Mouse (Mus musculus) small intestine, adult 2 months (tissue): ENCODE data around the gene Kcnb1.

ENCODE experiments used
- CTCF ChIP-seq: fragments of 200-500 bp; IDR thresholded peaks from 2 replicates; pipeline ENCODE4 v1.5.1; 2012; ENCODE audit warnings: low read depth, mild to moderate bottlenecking, control low read depth, inconsistent platforms, low read length, moderate library complexity, mixed read lengths; ENCODE audit not compliant: insufficient replicate concordance, insufficient read length; ENCODE audit errors: extremely low read depth
- POLR2A ChIP-seq: fragments of 200-500 bp; IDR thresholded peaks from 2 replicates; pipeline ENCODE4 v1.6.1; 2012; ENCODE audit warnings: low read depth, mild to moderate bottlenecking, control low read depth, inconsistent platforms, low read length, moderate library complexity

DNA sequence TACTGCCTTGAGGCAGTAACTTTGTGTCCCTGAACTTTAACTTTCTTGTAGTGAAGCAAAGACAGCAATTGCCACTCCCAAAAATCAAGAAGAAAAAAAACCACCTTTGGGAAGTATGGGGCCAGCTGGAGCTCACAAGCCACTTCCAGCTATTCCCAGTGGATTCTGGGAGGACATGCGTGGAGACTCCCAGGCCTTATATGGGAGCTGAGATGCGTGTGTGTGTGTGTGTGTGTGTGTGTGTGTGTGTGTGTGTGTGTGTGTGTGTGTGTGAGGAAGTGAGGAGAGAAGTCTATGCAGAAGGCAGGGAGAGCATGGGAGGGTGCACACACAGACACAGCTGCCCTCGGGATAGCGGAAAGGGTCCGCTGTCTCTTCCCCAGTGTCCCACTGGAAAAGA lies 62.6 kb downstream of the Kcnb1 start:
- TF ChIP-seq CTCF (no peak), POLR2A (no peak)
